Mouse (Mus musculus) forebrain, embryonic 13.5 days (tissue): ENCODE measurements at regions not wholly inside any gene's neighbourhood (a gene's known extent, or its start where the extent isn't known, plus 50 kb on each side); places are given as distances from the start of the nearest gene placed in this dataset.

Source experiments
- ATAC-seq: fragments of 200-750 bp; cut with Nextera tagmentation; 2 replicates; pipeline ENCODE4 v1.8.0; 2017
- H3K27ac ChIP-seq: fragments of 300-500 bp; sonication (generic); 2 replicates; pipeline ENCODE4 v1.5.1; 2015; ENCODE audit warnings: inconsistent platforms, mild to moderate bottlenecking, moderate library complexity
- H3K27me3 ChIP-seq: fragments of 300-500 bp; sonication (generic); 2 replicates; pipeline ENCODE4 v1.6.1; 2015; ENCODE audit warnings: mild to moderate bottlenecking, inconsistent platforms
- H3K36me3 ChIP-seq: fragments of 300-500 bp; sonication (generic); 2 replicates; pipeline ENCODE4 v1.6.1; 2015; ENCODE audit warnings: mild to moderate bottlenecking, inconsistent platforms; ENCODE audit not compliant: poor library complexity, severe bottlenecking
- H3K4me1 ChIP-seq: fragments of 300-500 bp; sonication (generic); 2 replicates; pipeline ENCODE4 v1.6.1; 2015; ENCODE audit warnings: inconsistent platforms
- H3K4me2 ChIP-seq: fragments of 300-500 bp; sonication (generic); 2 replicates; pipeline ENCODE4 v1.6.1; 2015; ENCODE audit warnings: inconsistent platforms, mild to moderate bottlenecking, moderate library complexity
- H3K4me3 ChIP-seq: fragments of 300-500 bp; sonication (generic); 2 replicates; pipeline ENCODE4 v1.5.1; 2015; ENCODE audit warnings: mild to moderate bottlenecking, inconsistent platforms
- H3K9ac ChIP-seq: fragments of 300-500 bp; sonication (generic); 2 replicates; pipeline ENCODE4 v1.6.1; 2015; ENCODE audit warnings: mild to moderate bottlenecking, inconsistent platforms
- H3K9me3 ChIP-seq: fragments of 300-500 bp; sonication (generic); replicated peaks from 2 replicates; pipeline ENCODE4 v1.6.1; 2016; ENCODE audit warnings: inconsistent platforms
- WGBS: fragments of 180-500 bp; shearing (Covaris S2); methylation state at CpG from one replicate; pipeline ENCODE4 v1.1.7; 2015; 5-methylcytosine and 5-hydroxymethylcytosine counted together

DNA sequence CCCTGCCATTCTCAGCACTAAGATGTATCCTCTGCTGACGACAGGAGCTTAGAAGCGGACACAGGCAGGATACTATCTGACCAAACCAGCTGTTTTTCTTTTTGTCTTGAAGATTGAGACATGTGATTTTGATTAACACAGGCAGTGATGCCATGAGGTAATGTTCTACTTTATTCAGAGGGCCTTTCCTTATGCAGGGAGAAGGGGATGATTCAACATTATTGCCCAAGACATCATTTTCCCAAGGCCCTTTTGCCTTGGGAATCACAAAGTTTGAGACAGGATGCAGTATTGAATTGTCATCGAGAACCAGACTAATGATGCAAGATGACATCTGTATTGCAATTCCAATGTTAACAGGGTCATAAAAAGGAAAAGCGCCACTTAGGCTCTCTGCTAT, 571.7 kb upstream of the Gm9747 start:
- no peak overlapping the region for H3K4me3 ChIP-seq
- no peak for ATAC-seq
- H3K36me3 ChIP-seq = no peaks in the 10 kb centered on the region
- H3K27ac ChIP-seq = no peak overlapping the region
- no peaks in the 10 kb centered on the region for H3K27me3 ChIP-seq
- H3K4me1 ChIP-seq = no peaks in the 10 kb centered on the region
- H3K9me3 ChIP-seq = no peaks in the 10 kb centered on the region
- no peak overlapping the region for H3K4me2 ChIP-seq
- H3K9ac ChIP-seq = no peak overlapping the region
- WGBS = 81% methylated on average over 4 of the region's 4 CpGs

- no peak overlapping the region for H3K4me3 ChIP-seq
- no peaks in the 10 kb centered on the region for H3K36me3 ChIP-seq
- no peak overlapping the region for H3K27ac ChIP-seq
- no peak overlapping the region for H3K9ac ChIP-seq
- no peak overlapping the region for H3K4me2 ChIP-seq
- 96% methylated on average over 2 of the region's 2 CpGs for WGBS
- no peak for ATAC-seq
- H3K9me3 ChIP-seq = no peaks in the 10 kb centered on the region
- H3K4me1 ChIP-seq = no peaks in the 10 kb centered on the region
- H3K27me3 ChIP-seq = no peaks in the 10 kb centered on the region
These were observed 561.8 kb upstream of the Gm9747 start for GRCm38 (mm10) chr1:81671142-81671541.

- no peak overlapping the region for H3K4me3 ChIP-seq
- H3K4me1 ChIP-seq = no peaks in the 10 kb centered on the region
- no peak overlapping the region for H3K27ac ChIP-seq
- no peaks in the 10 kb centered on the region for H3K9me3 ChIP-seq
- H3K4me2 ChIP-seq = no peak overlapping the region
- H3K9ac ChIP-seq = no peak overlapping the region
- WGBS = 87% methylated on average over 3 of the region's 3 CpGs
- no peak for ATAC-seq
- H3K36me3 ChIP-seq = no peaks in the 10 kb centered on the region
- no peaks in the 10 kb centered on the region for H3K27me3 ChIP-seq
These were observed 561.2 kb upstream of the Gm9747 start for GRCm38 (mm10) chr1:81671725-81672124.

DNA sequence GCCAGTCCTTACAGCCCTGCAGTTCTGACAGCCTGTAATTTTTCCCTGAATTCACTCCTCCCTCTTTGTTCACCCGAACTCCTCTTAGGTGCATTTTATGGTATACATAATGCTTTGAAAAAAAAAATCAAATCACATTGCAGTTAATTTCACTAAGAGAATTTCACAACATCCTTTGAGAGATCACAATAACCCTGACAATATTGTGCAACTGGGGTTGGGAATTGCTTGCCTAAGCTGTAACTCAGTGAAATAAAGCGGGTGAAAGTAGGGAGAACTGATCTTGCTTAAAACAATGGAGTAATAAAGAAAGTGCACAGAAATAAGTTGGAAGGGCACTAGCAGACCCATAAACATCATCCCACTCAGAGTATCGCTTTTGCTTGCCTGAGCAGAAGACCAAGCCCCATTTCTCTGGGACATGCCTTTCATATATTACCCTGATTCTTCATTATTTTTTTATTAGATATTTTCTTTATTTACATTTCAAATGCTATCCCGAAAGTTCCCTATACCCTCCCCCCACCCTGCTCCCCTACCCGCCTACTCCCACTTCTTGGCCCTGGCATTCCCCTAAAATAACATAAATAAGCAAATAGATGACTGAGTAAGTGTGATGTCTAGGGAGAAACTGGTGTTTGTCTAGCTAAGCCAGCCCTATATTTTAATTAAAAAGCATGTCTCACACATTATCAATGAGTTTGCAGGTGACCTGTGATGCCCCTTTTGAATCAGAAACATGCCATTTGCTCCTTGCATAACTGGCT, 557.2 kb upstream of the Gm9747 start:
- Histone ChIP-seq H3K27ac (no peak overlapping the region), H3K4me3 (no peak overlapping the region), H3K9me3 (no peaks in the 10 kb centered on the region), H3K36me3 (no peaks in the 10 kb centered on the region), H3K4me2 (no peak overlapping the region), H3K27me3 (no peaks in the 10 kb centered on the region), H3K4me1 (no peaks in the 10 kb centered on the region), H3K9ac (no peak overlapping the region)
- ATAC-seq = no peak
- 72% methylated on average over 5 of the region's 5 CpGs for WGBS

GRCm38 (mm10) chr1:81677768-81678400, 555.0 kb upstream of the Gm9747 start:
- 71% methylated on average over 1 of the region's 1 CpGs for WGBS
- Histone ChIP-seq H3K9ac (no peak overlapping the region), H3K27ac (no peak overlapping the region), H3K9me3 (no peaks in the 10 kb centered on the region), H3K4me2 (no peak overlapping the region), H3K27me3 (no peaks in the 10 kb centered on the region), H3K36me3 (no peaks in the 10 kb centered on the region), H3K4me3 (no peak overlapping the region), H3K4me1 (no peaks in the 10 kb centered on the region)
- no peak for ATAC-seq

GRCm38 (mm10) chr1:81696129-81696528, 536.8 kb upstream of the Gm9747 start:
- no peaks in the 10 kb centered on the region for H3K4me1 ChIP-seq
- no peak overlapping the region for H3K4me2 ChIP-seq
- ATAC-seq = no peak
- H3K9ac ChIP-seq = no peak overlapping the region
- no peak overlapping the region for H3K27ac ChIP-seq
- H3K27me3 ChIP-seq = no peaks in the 10 kb centered on the region
- H3K36me3 ChIP-seq = no peaks in the 10 kb centered on the region
- H3K4me3 ChIP-seq = no peak overlapping the region
- no peaks in the 10 kb centered on the region for H3K9me3 ChIP-seq

GRCm38 (mm10) chr1:81709169-81709568, 523.7 kb upstream of the Gm9747 start:
- Histone ChIP-seq H3K27ac (no peak overlapping the region), H3K27me3 (no peaks in the 10 kb centered on the region), H3K4me3 (no peak overlapping the region), H3K36me3 (no peaks in the 10 kb centered on the region), H3K4me2 (no peak overlapping the region), H3K9me3 (no peaks in the 10 kb centered on the region), H3K9ac (no peak overlapping the region), H3K4me1 (no peaks in the 10 kb centered on the region)
- no peak for ATAC-seq
- WGBS = 90% methylated on average over 4 of the region's 4 CpGs

GRCm38 (mm10) chr1:81717091-81717490, 515.8 kb upstream of the Gm9747 start:
- Histone ChIP-seq H3K4me3 (no peak overlapping the region), H3K9me3 (no peaks in the 10 kb centered on the region), H3K27me3 (no peaks in the 10 kb centered on the region), H3K4me1 (no peaks in the 10 kb centered on the region), H3K27ac (no peak overlapping the region), H3K9ac (no peak overlapping the region), H3K36me3 (no peaks in the 10 kb centered on the region), H3K4me2 (no peak overlapping the region)
- ATAC-seq = no peak
- WGBS = 81% methylated on average over 6 of the region's 6 CpGs

DNA sequence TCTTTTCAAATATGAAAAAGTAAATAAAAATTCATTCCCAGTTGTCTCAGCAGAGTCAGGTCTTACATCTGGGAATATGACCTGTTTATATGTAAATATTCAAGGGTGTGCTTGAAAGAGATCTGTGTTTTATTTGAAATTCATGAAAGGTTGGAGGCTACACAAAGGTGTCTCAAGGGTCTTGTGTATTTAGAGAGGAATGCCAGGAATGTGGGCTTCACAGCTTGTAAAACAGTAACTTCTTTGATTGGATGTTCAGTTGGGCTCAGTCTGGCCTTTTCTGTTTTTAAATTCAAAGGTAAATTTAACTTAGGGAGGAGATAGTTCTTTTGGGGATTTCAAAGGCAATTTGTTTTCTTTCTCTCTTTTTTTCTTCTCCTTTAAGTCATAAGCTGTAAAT, 514.7 kb upstream of the Gm9747 start:
- H3K36me3 ChIP-seq = no peaks in the 10 kb centered on the region
- no peak overlapping the region for H3K4me3 ChIP-seq

GRCm38 (mm10) chr1:81724859-81725258, 508.1 kb upstream of the Gm9747 start:
- no peaks in the 10 kb centered on the region for H3K27me3 ChIP-seq
- no peak overlapping the region for H3K4me2 ChIP-seq
- no peak overlapping the region for H3K27ac ChIP-seq
- no peaks in the 10 kb centered on the region for H3K9me3 ChIP-seq
- ATAC-seq = no peak
- no peaks in the 10 kb centered on the region for H3K36me3 ChIP-seq
- H3K4me3 ChIP-seq = no peak overlapping the region
- no peaks in the 10 kb centered on the region for H3K4me1 ChIP-seq
- 81% methylated on average over 2 of the region's 2 CpGs for whole genome bisulfite sequencing
- H3K9ac ChIP-seq = no peak overlapping the region

More for the DNA sequence above, 514.7 kb upstream of the Gm9747 start:
- H3K27ac ChIP-seq = no peak overlapping the region
- no peak for ATAC-seq
- H3K9me3 ChIP-seq = no peaks in the 10 kb centered on the region
- no peak overlapping the region for H3K9ac ChIP-seq
- H3K27me3 ChIP-seq = no peaks in the 10 kb centered on the region
- no peaks in the 10 kb centered on the region for H3K4me1 ChIP-seq
- no peak overlapping the region for H3K4me2 ChIP-seq

- Histone ChIP-seq H3K4me2 (no peak overlapping the region), H3K4me3 (no peak overlapping the region), H3K9ac (no peak overlapping the region), H3K4me1 (no peaks in the 10 kb centered on the region), H3K9me3 (no peaks in the 10 kb centered on the region), H3K36me3 (no peaks in the 10 kb centered on the region), H3K27ac (no peak overlapping the region), H3K27me3 (no peaks in the 10 kb centered on the region)
- no peak for ATAC-seq
- WGBS = 93% methylated on average over 2 of the region's 2 CpGs
These were observed 506.4 kb upstream of the Gm9747 start for GRCm38 (mm10) chr1:81726268-81727132.

DNA sequence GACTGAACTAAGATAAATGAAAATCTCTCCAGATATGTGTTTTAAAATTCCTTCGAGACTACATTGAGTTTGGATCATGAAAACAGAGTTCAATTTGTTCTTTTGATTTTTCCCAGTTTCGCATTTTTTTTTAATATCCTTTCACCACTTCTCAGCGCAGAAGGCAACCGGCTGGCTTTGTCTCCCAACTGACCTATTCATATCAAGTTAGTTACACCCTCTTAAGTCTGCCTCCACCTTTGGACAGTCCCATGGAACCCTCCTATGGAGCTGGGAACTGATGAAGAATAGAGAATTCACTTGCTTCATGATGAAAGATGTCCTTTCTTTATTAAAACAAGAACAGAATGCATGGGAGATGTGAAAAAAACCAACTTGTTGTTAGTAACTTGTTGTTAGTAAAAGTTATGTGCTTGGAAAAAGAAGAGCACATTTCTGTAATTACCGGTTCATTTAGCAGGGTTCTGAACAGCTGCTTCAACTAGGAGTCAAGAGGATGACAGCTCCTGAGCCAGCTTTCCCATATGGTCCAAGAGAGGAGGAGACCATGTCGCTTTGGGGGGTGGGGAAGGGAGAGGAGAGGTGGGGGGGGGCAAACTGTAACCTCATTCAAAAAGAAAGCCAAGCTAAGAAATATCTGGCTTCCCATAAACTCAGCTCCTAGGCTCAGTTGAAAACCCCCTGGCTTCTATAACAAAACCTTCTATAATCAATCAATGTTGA, 495.6 kb upstream of the Gm9747 start:
- 85% methylated on average over 6 of the region's 6 CpGs for WGBS

More for the DNA sequence above, 495.6 kb upstream of the Gm9747 start:
- no peak overlapping the region for H3K4me3 ChIP-seq
- 0 out of 2 replicates have a peak, but pooled peaks cover 4% of the 10 kb centered on the region for H3K4me1 ChIP-seq
- H3K27me3 ChIP-seq = no peaks in the 10 kb centered on the region
- H3K27ac ChIP-seq = no peak overlapping the region
- H3K9ac ChIP-seq = no peak overlapping the region
- no peak overlapping the region for H3K4me2 ChIP-seq
- no peaks in the 10 kb centered on the region for H3K36me3 ChIP-seq
- H3K9me3 ChIP-seq = no peaks in the 10 kb centered on the region
- ATAC-seq = no peak
